12 mouse cellular contexts compared by ENCODE assay signal in genomic region chr15:18844807-18845206, GRCm38 (mm10). TPM values are rescaled to one million over a fixed set of nuclear protein-coding genes. Genes with fewer than 3 reads are reported as not detected.
DNase-seq lines count a peak whose midpoint lies in the region; ATAC-seq and TF ChIP-seq lines count a peak whose summit lies in the region.
"Had no signal": no experiment of that assay in that cellular context is flagged by ENCODE, and none has a peak within 500 bp of the region (broad histone marks: within the 10 kb centered on the region; RNA-seq: fewer than 3 reads in every experiment).

No protein-coding gene starts in this region.

- 0 out of 2 replicates have a peak, but pooled peaks cover 4% of the 10 kb centered on the region for H3K9me3 ChIP-seq in heart, postnatal 0 days (replicated peaks; ENCODE audit: control insufficient read depth, low read length)
- no peaks in the 10 kb centered on the region for H3K9me3 ChIP-seq in limb, embryonic 14.5 days (ENCODE audit: control insufficient read depth, low read length)
- H3K9me3 ChIP-seq: G1E; liver, embryonic 13.5 days had no signal

- no peak overlapping the region for H3K27ac ChIP-seq in heart, postnatal 0 days (ENCODE audit: low read depth)
- 0 out of 2 replicates have a peak overlapping the region, but pooled peaks have one; percentile 10 for H3K27ac ChIP-seq in limb, embryonic 14.5 days (replicated peaks; ENCODE audit: low read depth, low read length)
- H3K27ac ChIP-seq: liver, embryonic 13.5 days had no signal

- TF ChIP-seq EP300 in heart, postnatal 0 days (IDR thresholded peaks at IDR 0.05; ENCODE audit: low read depth) = no peak

- H3K4me2 ChIP-seq in heart, postnatal 0 days (ENCODE audit: low read depth, low read length) = peak overlapping the region; percentile 35
- peak overlapping the region; percentile 4; the same call in 1 of the 2 replicates for H3K4me2 ChIP-seq in limb, embryonic 14.5 days (replicated peaks; ENCODE audit: low read depth, low read length, severe bottlenecking)
- H3K4me2 ChIP-seq: liver, embryonic 13.5 days had no signal

- H3K36me3 ChIP-seq in heart, postnatal 0 days (replicated peaks; ENCODE audit: control insufficient read depth, insufficient read depth, low read length) = no peaks in the 10 kb centered on the region
- H3K36me3 ChIP-seq in limb, embryonic 14.5 days (ENCODE audit: control insufficient read depth, insufficient read depth, low read length) = no peaks in the 10 kb centered on the region
- H3K36me3 ChIP-seq: G1E; liver, embryonic 13.5 days had no signal

- TF ChIP-seq POLR2A in limb, embryonic 14.5 days (IDR thresholded peaks at IDR 0.05; ENCODE audit: borderline replicate concordance, extremely low read depth, insufficient read depth, insufficient read length) = no peak

- DNase-seq in cerebellum, adult 18-20 months = peak; percentile 23 to 34
- no peak for DNase-seq in cerebellum, adult 8-10 months
- DNase-seq in heart, postnatal 0 days (ENCODE audit: low spot score) = no peak
- DNase-seq in heart, adult 8-10 months (ENCODE audit: low spot score) = no peak
- DNase-seq in cerebellum, adult 9-11 months = peak; percentile 18
- peak; percentile 15 for DNase-seq in limb, embryonic 14.5 days (ENCODE audit: low spot score)
- DNase-seq in kidney, adult 9 months = no peak
- DNase-seq: liver, embryonic 13.5 days had no signal

- 0 out of 2 replicates have a peak overlapping the region, but pooled peaks have one; percentile 0 for H3K4me3 ChIP-seq in heart, postnatal 0 days (ENCODE audit: low read depth, low read length)
- H3K4me3 ChIP-seq in limb, embryonic 14.5 days (replicated peaks; ENCODE audit: low read length) = no peak overlapping the region
- H3K4me3 ChIP-seq: liver, embryonic 13.5 days had no signal

- H3K9ac ChIP-seq in heart, postnatal 0 days (replicated peaks; ENCODE audit: low read depth, low read length) = no peak overlapping the region
- H3K9ac ChIP-seq in limb, embryonic 14.5 days (ENCODE audit: low read depth, low read length, severe bottlenecking) = no peak overlapping the region
- H3K9ac ChIP-seq: liver, embryonic 13.5 days had no signal

- no peak for ATAC-seq in heart, postnatal 0 days (ENCODE audit: insufficient read depth, low read depth)
- ATAC-seq in limb, embryonic 14.5 days (ENCODE audit: low FRiP score, low read depth) = peak; percentile 50; the same call in 1 of the 2 replicates
- no peak for ATAC-seq in megakaryocyte, adult 5-6 weeks (ENCODE audit: poor library complexity, severe bottlenecking)

- WGBS in heart, postnatal 0 days = 32% methylated on average over 5 of the region's 5 CpGs
- 10% methylated on average over 5 of the region's 5 CpGs for WGBS in limb, embryonic 14.5 days

- H3K27me3 ChIP-seq in heart, postnatal 0 days (ENCODE audit: control insufficient read depth, insufficient read depth, low read length) = no peaks in the 10 kb centered on the region
- H3K27me3 ChIP-seq in limb, embryonic 14.5 days (ENCODE audit: control insufficient read depth, insufficient read depth, low read length) = no peaks in the 10 kb centered on the region
- H3K27me3 ChIP-seq: liver, embryonic 13.5 days had no signal

- H3K4me1 ChIP-seq in heart, postnatal 0 days (ENCODE audit: control insufficient read depth, insufficient read depth) = no peaks in the 10 kb centered on the region
- H3K4me1 ChIP-seq in limb, embryonic 14.5 days (ENCODE audit: control insufficient read depth, insufficient read depth, low read length) = no peaks in the 10 kb centered on the region
- H3K4me1 ChIP-seq: liver, embryonic 13.5 days had no signal

- TF ChIP-seq CTCF in heart, postnatal 0 days (IDR thresholded peaks at IDR 0.05; ENCODE audit: low read depth) = no peak

RNA-seq across cellular contexts. Expression of gene Cdh10, which starts 26.1 kb away (rescaled TPM):
- total RNA-seq in heart, postnatal 0 days (2014; rRNA removed; ENCODE audit: low replicate concordance) = 0.46 and 0.53 TPM in 2 replicates
- polyA plus RNA-seq in heart, postnatal 0 days (2015; fragmentation: Nextera tagmentation; extraction: Ambion mirVana) = 0.27 and 0.52 TPM in 2 replicates
- under 1 TPM in 1 of 4 experiments, not detected in 3; 0.08 TPM for total RNA-seq in heart, adult 8-10 months (2022)
- polyA plus RNA-seq in limb, embryonic 14.5 days (2012; rRNA removed) = 3.9 and 4.8 TPM in 2 replicates
- polyA plus RNA-seq in limb, embryonic 14.5 days (2014; fragmentation: Nextera tagmentation; extraction: Ambion mirVana) = 3.6 and 3.9 TPM in 2 replicates
- total RNA-seq in megakaryocyte, adult 5-6 weeks (2015) = not detected in 2 replicates
- total RNA-seq in megakaryocyte, adult 5-6 weeks (2017) = not detected in 2 replicates
- total RNA-seq: common myeloid progenitor, adult 5-6 weeks; megakaryocyte-erythroid progenitor cell, adult 5-6 weeks had no signal
- polyA plus RNA-seq: G1E had no signal

Comparison
In these comparisons a context has a peak if more than half of its experiments do, and no peak if none do; other contexts are left out.
1. DNase-seq: peak in cerebellum, adult 18-20 months (2 of 2), cerebellum, adult 9-11 months (single experiment) and limb, embryonic 14.5 days (single experiment); none in cerebellum, adult 8-10 months (single experiment), heart, postnatal 0 days (single experiment), heart, adult 8-10 months (single experiment) and kidney, adult 9 months (single experiment).